Mouse (Mus musculus) stomach, embryonic 16.5 days (tissue): Measurements from ENCODE around the gene Rab11fip4. TPM values are rescaled to one million over a fixed set of nuclear protein-coding genes. Genes with fewer than 3 reads are reported as not detected.

Source experiments
- ATAC-seq: fragments of 200-750 bp; cut with Nextera tagmentation; 2 replicates; pipeline ENCODE4 v1.8.0; 2017; ENCODE audit warnings: moderate number of reproducible peaks, moderate TSS enrichment; ENCODE audit not compliant: insufficient read depth, low FRiP score
- H3K27ac ChIP-seq: fragments of 300-500 bp; sonication (generic); 2 replicates; pipeline ENCODE4 v1.5.1; 2014; ENCODE audit warnings: low read length
- H3K27me3 ChIP-seq: fragments of 300-500 bp; sonication (generic); 2 replicates; pipeline ENCODE4 v1.6.1; 2014; ENCODE audit warnings: low read length, control low read depth, mixed read lengths; ENCODE audit not compliant: control insufficient read depth, insufficient read depth
- H3K36me3 ChIP-seq: fragments of 300-500 bp; sonication (generic); 2 replicates; pipeline ENCODE4 v1.6.1; 2014; ENCODE audit warnings: low read length; ENCODE audit not compliant: control insufficient read depth, insufficient read depth
- H3K4me1 ChIP-seq: fragments of 300-500 bp; sonication (generic); 2 replicates; pipeline ENCODE4 v1.6.1; 2014; ENCODE audit warnings: low read length, control low read depth, mixed read lengths; ENCODE audit not compliant: control insufficient read depth, insufficient read depth
- H3K4me2 ChIP-seq: fragments of 300-500 bp; sonication (generic); 2 replicates; pipeline ENCODE4 v1.6.1; 2014; ENCODE audit warnings: low read depth, low read length, mixed read lengths
- H3K4me3 ChIP-seq: fragments of 300-500 bp; sonication (generic); replicated peaks from 2 replicates; pipeline ENCODE4 v1.5.1; 2014; ENCODE audit warnings: mild to moderate bottlenecking, low read length
- H3K9ac ChIP-seq: fragments of 300-500 bp; sonication (generic); 2 replicates; pipeline ENCODE4 v1.6.1; 2014; ENCODE audit warnings: low read length
- H3K9me3 ChIP-seq: fragments of 300-500 bp; sonication (generic); replicated peaks from 2 replicates; pipeline ENCODE4 v1.6.1; 2016; ENCODE audit warnings: low read length, control low read depth; ENCODE audit not compliant: control insufficient read depth
- WGBS: fragments of 180-500 bp; shearing (Covaris S2); extraction: QIAGEN DNeasy Blood & Tissue Kit; methylation state at CpG from one replicate; pipeline ENCODE4 v1.1.7; 2014; 5-methylcytosine and 5-hydroxymethylcytosine counted together
- polyA plus RNA-seq: library from polyadenylated mRNA; unstranded; fragments of >200 nt; fragmentation: Nextera tagmentation; extraction: Ambion mirVana; gene quantifications from 2 replicates; pipeline ENCODE4 v1.2.1, GENCODE M21; 2015

Rab11fip4 gene
- polyA plus RNA-seq, 1 experiment from 2014 or later = 2.0 TPM

DNA sequence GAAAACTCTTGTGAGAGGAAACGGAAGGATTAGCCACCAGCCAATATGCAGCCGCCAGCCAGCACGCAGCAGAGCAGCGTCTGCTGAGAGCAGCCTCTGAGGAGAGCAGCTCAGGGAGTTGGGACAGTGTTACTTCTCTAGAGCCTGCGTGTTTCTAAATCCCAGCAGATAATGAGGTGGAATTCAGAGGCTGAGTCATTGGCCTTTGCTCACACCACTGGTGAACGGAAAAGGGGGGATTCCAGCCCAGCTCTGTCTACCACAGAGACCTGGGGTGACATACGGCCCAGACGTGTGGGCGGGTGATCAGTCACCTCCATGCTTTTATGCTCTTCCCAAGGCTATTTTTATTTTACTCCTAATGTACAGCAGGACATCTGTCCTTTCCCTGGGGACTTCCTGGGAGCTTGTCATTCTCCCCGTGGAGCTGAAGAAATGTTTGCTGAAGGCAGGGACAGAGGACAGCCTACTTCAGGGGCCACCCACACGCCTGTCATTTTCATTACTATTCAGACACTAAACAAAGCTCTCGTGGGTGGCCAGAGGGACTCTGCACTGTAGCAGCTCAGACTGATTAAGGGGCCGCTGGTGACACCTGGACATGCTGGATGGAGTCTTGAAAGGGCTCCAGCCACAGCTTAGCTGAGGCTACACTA, 20.1 kb downstream of the Rab11fip4 start:
- 17% methylated on average over 13 of the region's 13 CpGs for WGBS
- H3K4me3 ChIP-seq = no peak overlapping the region
- H3K9me3 ChIP-seq = no peaks in the 10 kb centered on the region
- peak overlapping the region; percentile 3; the same call in 1 of the 2 replicates for H3K4me2 ChIP-seq
- no peaks in the 10 kb centered on the region for H3K36me3 ChIP-seq
- H3K27ac ChIP-seq = peak overlapping the region; percentile 7; the same call in 1 of the 2 replicates
- peaks cover 9% of the 10 kb centered on the region for H3K4me1 ChIP-seq
- peak; percentile 51 for ATAC-seq
- peak overlapping the region; percentile 5; the same call in 1 of the 2 replicates for H3K9ac ChIP-seq
- H3K27me3 ChIP-seq = no peaks in the 10 kb centered on the region

DNA sequence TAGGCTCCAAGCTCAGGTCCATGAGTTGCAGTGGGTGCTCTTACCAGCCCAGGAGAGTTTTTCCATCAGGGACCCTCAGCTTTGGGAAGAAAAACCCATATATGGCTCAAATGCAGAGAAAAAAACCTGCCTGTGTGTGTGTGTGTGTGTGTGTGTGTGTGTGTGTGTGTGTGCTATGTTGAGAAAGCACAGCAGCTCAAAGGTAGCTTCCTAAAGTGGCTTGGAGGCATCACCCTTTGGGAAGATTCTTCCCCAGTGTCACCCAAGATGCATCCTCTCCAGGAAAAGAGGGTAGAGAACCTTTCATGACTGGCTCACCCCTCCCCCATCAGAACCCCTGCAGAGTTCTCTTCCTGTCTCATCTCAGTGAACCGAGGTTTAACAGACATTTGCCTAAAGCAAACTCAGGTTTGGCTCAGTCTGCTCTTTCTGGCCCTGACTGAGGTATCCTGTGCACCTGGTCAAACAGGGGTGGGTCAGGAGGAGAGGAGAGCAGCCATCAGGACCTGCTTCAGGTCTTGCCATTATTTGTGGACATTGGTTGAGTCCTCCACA, 21.1 kb downstream of the Rab11fip4 start:
- peaks cover 9% of the 10 kb centered on the region for H3K4me1 ChIP-seq
- no peak overlapping the region for H3K4me2 ChIP-seq
- no peak overlapping the region for H3K27ac ChIP-seq
- H3K36me3 ChIP-seq = no peaks in the 10 kb centered on the region
- 19% methylated on average over 1 of the region's 1 CpGs for WGBS
- H3K27me3 ChIP-seq = no peaks in the 10 kb centered on the region
- no peaks in the 10 kb centered on the region for H3K9me3 ChIP-seq
- no peak overlapping the region for H3K9ac ChIP-seq
- H3K4me3 ChIP-seq = no peak overlapping the region
- no peak for ATAC-seq

DNA sequence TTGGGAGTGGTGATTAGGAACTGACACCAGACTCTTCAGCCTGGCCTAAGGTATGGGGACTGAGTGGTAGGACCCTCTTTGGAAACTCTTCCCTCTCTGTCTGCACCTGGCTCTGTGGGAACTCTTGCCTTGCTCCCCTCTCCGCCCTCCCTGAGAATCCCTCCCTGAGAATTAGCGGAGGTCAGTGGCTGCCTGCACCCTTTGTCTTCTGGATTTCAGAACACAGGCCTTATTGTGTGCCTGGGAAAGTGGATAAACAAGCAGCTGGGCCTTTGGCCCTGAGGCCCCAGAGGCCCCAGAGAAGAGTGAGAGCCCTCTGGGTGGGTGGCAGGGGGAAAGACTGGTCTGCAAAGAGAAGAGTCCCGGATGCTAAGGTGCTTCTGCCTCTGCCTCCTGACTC, 22.1 kb downstream of the Rab11fip4 start:
- no peaks in the 10 kb centered on the region for H3K9me3 ChIP-seq
- H3K9ac ChIP-seq = no peak overlapping the region
- WGBS = 43% methylated on average over 3 of the region's 3 CpGs
- no peak overlapping the region for H3K4me2 ChIP-seq
- H3K36me3 ChIP-seq = no peaks in the 10 kb centered on the region
- no peak overlapping the region for H3K27ac ChIP-seq
- ATAC-seq = no peak
- no peak overlapping the region for H3K4me3 ChIP-seq
- peaks cover 9% of the 10 kb centered on the region for H3K4me1 ChIP-seq
- H3K27me3 ChIP-seq = no peaks in the 10 kb centered on the region

DNA sequence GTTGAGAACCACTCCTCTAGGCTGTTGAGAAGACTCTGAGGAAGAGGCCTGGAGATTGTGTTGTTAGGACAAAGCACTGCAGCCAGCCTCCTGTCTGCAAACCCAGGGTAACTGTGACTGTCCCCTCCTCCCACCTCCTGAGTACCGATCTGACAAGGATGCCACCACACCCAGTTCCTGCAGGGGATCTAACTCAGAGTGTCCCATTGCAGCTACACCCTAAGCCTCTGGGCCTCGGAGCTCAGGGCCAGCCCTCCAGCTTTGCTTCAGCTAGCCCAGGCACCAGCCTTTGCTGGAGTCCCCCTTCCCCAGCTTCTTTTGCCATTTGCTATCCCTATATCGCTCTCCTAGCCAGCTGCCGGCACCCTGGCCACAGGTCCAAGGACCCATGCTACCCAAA, 22.7 kb downstream of the Rab11fip4 start:
- H3K9me3 ChIP-seq = no peaks in the 10 kb centered on the region
- H3K4me1 ChIP-seq = peaks cover 9% of the 10 kb centered on the region
- H3K4me3 ChIP-seq = no peak overlapping the region
- H3K27ac ChIP-seq = no peak overlapping the region
- no peaks in the 10 kb centered on the region for H3K36me3 ChIP-seq
- H3K9ac ChIP-seq = no peak overlapping the region
- no peak overlapping the region for H3K4me2 ChIP-seq
- 53% methylated on average over 4 of the region's 4 CpGs for WGBS
- ATAC-seq = no peak
- H3K27me3 ChIP-seq = no peaks in the 10 kb centered on the region

DNA sequence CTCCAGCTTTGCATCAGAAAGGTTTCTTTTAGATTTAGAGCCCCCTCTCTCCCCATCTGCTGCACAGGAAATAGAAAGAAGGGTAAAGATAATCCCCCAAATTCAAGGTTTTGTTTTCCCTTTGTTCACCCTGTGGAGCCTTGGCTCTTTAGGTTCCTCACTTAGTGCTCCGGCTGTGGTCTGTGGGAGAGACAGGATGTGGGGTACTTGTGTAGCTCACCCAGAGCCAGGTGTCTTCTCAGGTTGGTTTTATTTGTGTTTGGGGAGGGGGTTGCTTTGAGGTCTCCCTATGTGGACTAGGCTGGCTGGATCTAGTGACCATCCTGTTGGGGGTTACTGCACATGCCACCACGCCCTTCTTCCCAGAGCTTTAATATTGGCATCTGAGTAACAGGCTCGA, 23.9 kb downstream of the Rab11fip4 start:
- Histone ChIP-seq H3K4me2 (no peak overlapping the region), H3K4me1 (peaks cover 9% of the 10 kb centered on the region), H3K9me3 (no peaks in the 10 kb centered on the region), H3K36me3 (no peaks in the 10 kb centered on the region), H3K9ac (no peak overlapping the region), H3K27me3 (no peaks in the 10 kb centered on the region), H3K27ac (no peak overlapping the region), H3K4me3 (no peak overlapping the region)
- ATAC-seq = no peak
- WGBS = 75% methylated on average over 3 of the region's 3 CpGs

DNA sequence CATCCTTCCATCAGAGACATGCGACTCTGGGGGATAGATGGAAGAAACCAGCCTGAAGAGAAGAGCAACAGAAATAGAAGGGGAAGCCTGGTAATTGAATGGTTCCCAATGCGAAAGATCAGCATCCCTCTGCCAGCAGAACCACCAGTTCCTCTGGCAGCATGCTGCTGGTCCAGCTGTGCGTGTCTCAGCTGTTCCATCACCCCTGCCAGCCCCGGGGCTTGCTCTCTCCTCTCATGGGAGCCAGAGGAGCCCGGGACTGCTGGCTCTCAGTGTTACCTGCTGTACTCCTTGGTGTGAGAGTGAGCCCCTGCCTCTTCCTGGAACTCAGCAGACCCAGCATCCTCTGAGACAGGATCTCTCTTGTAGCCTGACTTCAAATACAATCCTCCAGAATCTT, 24.9 kb downstream of the Rab11fip4 start:
- ATAC-seq = no peak
- 68% methylated on average over 5 of the region's 5 CpGs for WGBS
- peaks cover 2% of the 10 kb centered on the region for H3K4me1 ChIP-seq

DNA sequence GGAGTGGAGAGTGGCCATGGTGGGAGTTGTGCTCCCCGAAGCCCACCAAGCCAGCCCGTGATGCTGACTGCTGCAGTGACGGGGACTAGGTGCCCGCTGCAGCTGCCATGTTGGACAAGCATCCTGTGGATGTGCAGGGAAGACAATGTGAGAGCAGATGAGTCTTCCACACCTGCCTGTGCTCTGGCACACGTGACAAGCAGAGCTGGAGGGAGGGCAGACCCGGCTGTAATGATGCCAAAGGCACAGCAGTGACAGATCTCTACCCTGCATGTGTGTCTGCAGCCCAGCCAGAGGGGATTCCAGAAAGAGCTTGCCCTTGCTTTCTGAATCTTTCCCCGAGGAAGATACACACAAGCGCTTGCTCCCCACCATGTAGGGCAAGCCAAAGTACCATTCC, 27.0 kb downstream of the Rab11fip4 start:
- H3K4me3 ChIP-seq = no peak overlapping the region
- H3K9me3 ChIP-seq = no peaks in the 10 kb centered on the region
- WGBS = 88% methylated on average over 8 of the region's 8 CpGs
- no peaks in the 10 kb centered on the region for H3K4me1 ChIP-seq
- no peak overlapping the region for H3K9ac ChIP-seq
- H3K4me2 ChIP-seq = no peak overlapping the region
- H3K27me3 ChIP-seq = no peaks in the 10 kb centered on the region
- no peak overlapping the region for H3K27ac ChIP-seq
- no peaks in the 10 kb centered on the region for H3K36me3 ChIP-seq
- ATAC-seq = no peak

More for the DNA sequence above, 24.9 kb downstream of the Rab11fip4 start:
- H3K4me2 ChIP-seq = no peak overlapping the region
- H3K27ac ChIP-seq = no peak overlapping the region
- no peaks in the 10 kb centered on the region for H3K27me3 ChIP-seq
- no peaks in the 10 kb centered on the region for H3K36me3 ChIP-seq
- H3K9ac ChIP-seq = no peak overlapping the region
- no peaks in the 10 kb centered on the region for H3K9me3 ChIP-seq
- H3K4me3 ChIP-seq = no peak overlapping the region

DNA sequence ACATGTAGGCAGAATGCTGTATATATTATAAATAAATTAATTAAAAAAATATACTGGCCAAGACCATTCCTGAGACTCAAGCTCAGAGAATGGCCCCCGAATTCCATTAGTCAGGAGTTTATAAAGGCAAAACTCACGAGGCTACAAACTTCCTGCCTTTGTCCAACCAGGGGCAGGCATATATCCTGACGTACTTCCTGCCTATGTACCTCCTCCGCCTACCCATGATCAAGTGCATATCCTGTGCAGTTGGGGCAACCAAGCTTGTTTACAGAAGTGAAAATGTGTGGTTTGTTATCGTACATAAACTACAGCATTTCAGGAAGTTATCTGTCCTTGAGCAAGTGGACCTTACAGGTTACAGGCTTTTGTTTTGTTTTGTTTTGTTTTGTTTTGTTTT, 32.0 kb downstream of the Rab11fip4 start:
- no peaks in the 10 kb centered on the region for H3K36me3 ChIP-seq
- no peaks in the 10 kb centered on the region for H3K9me3 ChIP-seq
- H3K4me1 ChIP-seq = no peaks in the 10 kb centered on the region
- H3K9ac ChIP-seq = no peak overlapping the region
- WGBS = 67% methylated on average over 5 of the region's 5 CpGs
- H3K27ac ChIP-seq = no peak overlapping the region
- H3K4me3 ChIP-seq = no peak overlapping the region
- H3K27me3 ChIP-seq = no peaks in the 10 kb centered on the region
- no peak for ATAC-seq
- H3K4me2 ChIP-seq = no peak overlapping the region

DNA sequence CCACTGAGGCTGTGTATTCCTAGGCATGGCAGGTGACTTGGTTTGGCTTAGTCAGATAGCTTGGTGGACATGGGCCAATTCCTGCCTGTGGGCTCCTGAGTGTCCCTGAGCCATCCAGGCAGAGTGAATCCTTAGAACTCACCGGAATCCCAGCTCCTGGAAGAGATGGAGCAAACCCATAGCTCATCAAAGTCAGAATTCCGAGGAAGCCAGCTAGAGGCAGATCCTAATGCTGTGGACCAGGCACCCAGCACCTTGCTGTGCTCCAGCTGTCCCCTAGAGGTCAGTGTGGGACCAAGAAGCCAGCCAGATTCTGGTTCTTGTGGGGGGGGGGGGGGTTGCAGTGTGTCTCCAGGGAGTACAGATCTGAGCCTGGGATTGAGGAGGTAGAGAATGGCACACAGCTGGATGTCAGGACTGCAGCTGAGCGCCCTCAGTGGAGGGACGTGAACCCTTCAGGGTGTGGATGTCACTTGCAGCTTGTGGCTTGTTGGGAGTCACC, 33.8 kb downstream of the Rab11fip4 start:
- 36% methylated on average over 4 of the region's 4 CpGs for WGBS
- H3K9me3 ChIP-seq = no peaks in the 10 kb centered on the region
- peak; percentile 43; the same call in 1 of the 2 replicates for ATAC-seq

More for the DNA sequence above, 33.8 kb downstream of the Rab11fip4 start:
- no peak overlapping the region for H3K4me2 ChIP-seq
- no peaks in the 10 kb centered on the region for H3K4me1 ChIP-seq
- H3K36me3 ChIP-seq = no peaks in the 10 kb centered on the region
- no peaks in the 10 kb centered on the region for H3K27me3 ChIP-seq
- H3K9ac ChIP-seq = no peak overlapping the region
- no peak overlapping the region for H3K27ac ChIP-seq
- no peak overlapping the region for H3K4me3 ChIP-seq
